Mouse (Mus musculus): ENCODE results near the gene Vasp. TPM values are rescaled to one million over a fixed set of nuclear protein-coding genes. Genes with fewer than 3 reads are reported as not detected.

Gene Vasp
- 62.3 and 65.6 TPM in 2 replicates for polyA plus RNA-seq (2014; fragmentation: Nextera tagmentation; extraction: Ambion mirVana)

DNA sequence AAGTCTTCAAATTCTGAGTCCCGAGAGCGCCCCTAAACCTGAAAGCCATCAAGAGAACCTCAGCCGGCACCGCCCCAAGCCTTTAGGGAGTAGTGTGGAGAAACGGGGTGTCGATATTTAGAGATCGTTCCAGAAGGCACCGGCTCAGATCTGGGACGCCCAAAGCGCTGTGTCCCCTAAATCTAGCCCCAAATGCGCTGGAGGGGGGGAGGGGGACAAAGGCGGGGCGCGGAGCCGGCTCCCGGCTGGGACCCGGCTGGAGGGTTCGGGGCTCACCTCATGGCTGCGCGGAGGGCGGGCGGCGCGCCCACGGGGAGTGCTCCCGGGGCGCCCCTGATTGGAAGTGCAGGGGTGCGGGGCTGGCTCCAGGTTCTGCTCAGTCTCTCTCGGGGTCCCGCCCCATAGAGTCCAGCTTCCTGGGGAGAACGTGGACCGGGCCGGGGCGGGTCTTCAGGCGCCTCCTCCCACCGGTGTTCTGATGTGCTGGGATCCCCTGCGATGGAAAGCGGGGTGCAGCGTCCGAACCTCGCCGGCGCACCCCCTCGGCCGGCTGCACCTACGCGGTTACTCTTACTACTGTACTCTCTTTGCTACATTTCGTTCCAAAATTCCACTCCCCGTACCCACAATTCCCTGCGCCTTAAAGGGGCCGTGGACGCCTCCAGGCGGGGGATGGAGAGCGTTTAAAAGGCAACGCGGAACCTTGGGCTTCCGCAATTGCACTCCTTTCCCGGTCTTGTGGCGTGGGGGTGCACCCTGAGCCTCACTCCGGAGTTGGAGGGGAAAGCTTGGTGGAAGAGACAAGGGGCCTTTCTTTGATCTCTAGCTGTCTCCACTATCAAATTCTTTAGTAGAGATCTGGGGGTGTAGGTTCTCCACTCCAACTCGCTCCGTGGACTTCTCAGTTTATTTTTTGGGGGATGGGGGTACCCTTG, at the start of gene Vasp:
Vasp (minus strand) TSS at position 580 of the 935 bp plus-strand sequence.
- Histone ChIP-seq H3K9ac (ENCODE audit: low read length) (peak within 1 kb of the TSS; percentile 70), H3K4me2 (ENCODE audit: low read depth, severe bottlenecking) (peak within 1 kb of the TSS; percentile 99), H3K27ac (replicated peaks; ENCODE audit: low read depth, low read length) (peak within 1 kb of the TSS; percentile 70), H3K9me3 (ENCODE audit: control insufficient read depth, low read length) (no peaks in the 10 kb centered on the region), H3K4me3 (ENCODE audit: low read depth, low read length) (peak within 1 kb of the TSS; percentile 89), H3K27me3 (ENCODE audit: control insufficient read depth, insufficient read depth, low read length) (no peaks in the 10 kb centered on the region), H3K36me3 (ENCODE audit: control insufficient read depth, insufficient read depth, low read length) (no peaks in the 10 kb centered on the region), H3K4me1 (ENCODE audit: control insufficient read depth, insufficient read depth, low read length) (peaks cover 19% of the 10 kb centered on the region)
- DNase-seq (ENCODE audit: low spot score) (peak; percentile 89), ATAC-seq (ENCODE audit: insufficient number of reproducible peaks, low FRiP score, low TSS enrichment, low read depth) (peak; percentile 39)
- under 1% methylated on average over 62 of the region's 62 CpGs for WGBS

- no peak for DNase-seq (ENCODE audit: low spot score)
- peaks cover 9% of the 10 kb centered on the region; the same call in 1 of the 2 replicates for H3K27me3 ChIP-seq (ENCODE audit: control insufficient read depth, insufficient read depth, low read length)
- H3K9ac ChIP-seq (ENCODE audit: low read length) = no peak overlapping the region
- 0 out of 2 replicates have a peak, but pooled peaks cover 7% of the 10 kb centered on the region for H3K4me1 ChIP-seq (ENCODE audit: control insufficient read depth, insufficient read depth, low read length)
- peak overlapping the region; percentile 83; the same call in 1 of the 2 replicates for H3K4me2 ChIP-seq (ENCODE audit: low read depth, severe bottlenecking)
- no peak overlapping the region; the same call in 1 of the 2 replicates for H3K4me3 ChIP-seq (ENCODE audit: low read depth, low read length)
- WGBS = 40% methylated on average over 7 of the region's 7 CpGs
- H3K9me3 ChIP-seq (ENCODE audit: control insufficient read depth, low read length) = no peaks in the 10 kb centered on the region
- H3K27ac ChIP-seq (replicated peaks; ENCODE audit: low read depth, low read length) = no peak overlapping the region
- no peaks in the 10 kb centered on the region for H3K36me3 ChIP-seq (ENCODE audit: control insufficient read depth, insufficient read depth, low read length)
- ATAC-seq (ENCODE audit: insufficient number of reproducible peaks, low FRiP score, low TSS enrichment, low read depth) = no peak
Observed at GRCm38 (mm10) chr7:19320637-19321036, 49.0 kb upstream of the Vasp start.

- ATAC-seq (ENCODE audit: insufficient number of reproducible peaks, low FRiP score, low TSS enrichment, low read depth) (peak; percentile 85), DNase-seq (ENCODE audit: low spot score) (peak; percentile 98)
- no peak overlapping the region for H3K27ac ChIP-seq (replicated peaks; ENCODE audit: low read depth, low read length)
- peak overlapping the region; percentile 34 for H3K4me3 ChIP-seq (ENCODE audit: low read depth, low read length)
- H3K27me3 ChIP-seq (ENCODE audit: control insufficient read depth, insufficient read depth, low read length) = peaks cover 9% of the 10 kb centered on the region; the same call in 1 of the 2 replicates
- 1% methylated on average over 41 of the region's 41 CpGs for WGBS
- H3K36me3 ChIP-seq (ENCODE audit: control insufficient read depth, insufficient read depth, low read length) = no peaks in the 10 kb centered on the region
- H3K9ac ChIP-seq (ENCODE audit: low read length) = peak overlapping the region; percentile 57
- H3K9me3 ChIP-seq (ENCODE audit: control insufficient read depth, low read length) = no peaks in the 10 kb centered on the region
- peak overlapping the region; percentile 83 for H3K4me2 ChIP-seq (ENCODE audit: low read depth, severe bottlenecking)
- H3K4me1 ChIP-seq (ENCODE audit: control insufficient read depth, insufficient read depth, low read length) = 0 out of 2 replicates have a peak, but pooled peaks cover 7% of the 10 kb centered on the region
Observed at GRCm38 (mm10) chr7:19319906-19320305, 48.3 kb upstream of the Vasp start.

DNA sequence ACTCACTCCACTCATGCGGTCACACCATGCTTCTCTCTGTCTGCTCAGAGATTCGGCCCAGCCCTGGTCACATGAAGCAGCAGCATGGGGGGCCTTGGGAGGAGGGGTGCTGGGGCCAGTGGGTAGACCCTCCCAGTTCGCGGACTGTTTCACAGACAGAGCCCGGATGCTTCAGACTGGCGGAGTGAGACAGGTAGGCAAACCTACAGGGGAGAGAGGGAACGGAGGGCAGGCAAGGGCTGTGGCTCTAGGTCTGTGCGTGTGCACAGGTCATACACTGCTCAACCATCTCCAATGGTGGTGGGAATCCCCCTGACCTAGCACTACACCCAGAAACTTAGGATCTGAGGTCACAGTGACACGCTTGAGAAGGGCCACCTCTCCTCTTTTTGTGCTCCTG, 47.8 kb upstream of the Vasp start:
- DNase-seq (ENCODE audit: low spot score) (no peak), ATAC-seq (ENCODE audit: insufficient number of reproducible peaks, low FRiP score, low TSS enrichment, low read depth) (peak; percentile 67; the same call in 1 of the 2 replicates)
- Histone ChIP-seq H3K4me3 (ENCODE audit: low read depth, low read length) (peak overlapping the region; percentile 34), H3K9me3 (ENCODE audit: control insufficient read depth, low read length) (no peaks in the 10 kb centered on the region), H3K4me1 (ENCODE audit: control insufficient read depth, insufficient read depth, low read length) (0 out of 2 replicates have a peak, but pooled peaks cover 7% of the 10 kb centered on the region), H3K27ac (replicated peaks; ENCODE audit: low read depth, low read length) (no peak overlapping the region), H3K36me3 (ENCODE audit: control insufficient read depth, insufficient read depth, low read length) (no peaks in the 10 kb centered on the region), H3K27me3 (ENCODE audit: control insufficient read depth, insufficient read depth, low read length) (peaks cover 9% of the 10 kb centered on the region; the same call in 1 of the 2 replicates), H3K4me2 (ENCODE audit: low read depth, severe bottlenecking) (peak overlapping the region; percentile 83), H3K9ac (ENCODE audit: low read length) (peak overlapping the region; percentile 57)
- 13% methylated on average over 9 of the region's 9 CpGs for WGBS

GRCm38 (mm10) chr7:19318676-19319075, 47.1 kb upstream of the Vasp start:
- WGBS = 82% methylated on average over 7 of the region's 7 CpGs
- Histone ChIP-seq H3K9ac (ENCODE audit: low read length) (no peak overlapping the region), H3K27me3 (ENCODE audit: control insufficient read depth, insufficient read depth, low read length) (peaks cover 9% of the 10 kb centered on the region; the same call in 1 of the 2 replicates), H3K4me2 (ENCODE audit: low read depth, severe bottlenecking) (no peak overlapping the region), H3K4me3 (ENCODE audit: low read depth, low read length) (no peak overlapping the region), H3K9me3 (ENCODE audit: control insufficient read depth, low read length) (no peaks in the 10 kb centered on the region), H3K4me1 (ENCODE audit: control insufficient read depth, insufficient read depth, low read length) (0 out of 2 replicates have a peak, but pooled peaks cover 7% of the 10 kb centered on the region), H3K36me3 (ENCODE audit: control insufficient read depth, insufficient read depth, low read length) (no peaks in the 10 kb centered on the region), H3K27ac (replicated peaks; ENCODE audit: low read depth, low read length) (no peak overlapping the region)
- DNase-seq (ENCODE audit: low spot score) (no peak), ATAC-seq (ENCODE audit: insufficient number of reproducible peaks, low FRiP score, low TSS enrichment, low read depth) (no peak)

DNA sequence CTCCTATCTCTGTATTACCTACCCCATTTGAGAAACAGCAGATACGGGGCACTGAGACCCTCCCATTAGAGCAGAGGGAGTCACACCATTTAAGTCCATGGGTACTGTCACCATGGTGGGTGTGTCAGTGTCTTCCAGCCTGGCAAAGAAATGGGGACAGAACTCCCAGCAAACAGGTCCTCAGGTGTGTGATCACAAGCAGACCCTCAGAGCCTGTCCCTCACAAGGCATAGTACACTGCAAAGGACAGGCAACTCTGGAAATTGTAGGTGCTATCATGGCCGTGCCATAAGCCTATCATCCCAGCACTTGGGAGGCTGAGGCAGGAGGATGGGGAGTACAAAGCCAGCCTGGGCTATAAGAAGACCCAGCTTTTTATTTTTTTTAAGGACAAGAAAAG, 46.6 kb upstream of the Vasp start:
- Histone ChIP-seq H3K4me3 (ENCODE audit: low read depth, low read length) (no peak overlapping the region), H3K27me3 (ENCODE audit: control insufficient read depth, insufficient read depth, low read length) (peaks cover 9% of the 10 kb centered on the region; the same call in 1 of the 2 replicates), H3K4me1 (ENCODE audit: control insufficient read depth, insufficient read depth, low read length) (0 out of 2 replicates have a peak, but pooled peaks cover 7% of the 10 kb centered on the region), H3K9me3 (ENCODE audit: control insufficient read depth, low read length) (no peaks in the 10 kb centered on the region), H3K27ac (replicated peaks; ENCODE audit: low read depth, low read length) (no peak overlapping the region), H3K4me2 (ENCODE audit: low read depth, severe bottlenecking) (no peak overlapping the region), H3K9ac (ENCODE audit: low read length) (no peak overlapping the region), H3K36me3 (ENCODE audit: control insufficient read depth, insufficient read depth, low read length) (no peaks in the 10 kb centered on the region)
- 60% methylated on average over 2 of the region's 2 CpGs for WGBS
- no peak for ATAC-seq (ENCODE audit: insufficient number of reproducible peaks, low FRiP score, low TSS enrichment, low read depth)
- no peak for DNase-seq (ENCODE audit: low spot score)

DNA sequence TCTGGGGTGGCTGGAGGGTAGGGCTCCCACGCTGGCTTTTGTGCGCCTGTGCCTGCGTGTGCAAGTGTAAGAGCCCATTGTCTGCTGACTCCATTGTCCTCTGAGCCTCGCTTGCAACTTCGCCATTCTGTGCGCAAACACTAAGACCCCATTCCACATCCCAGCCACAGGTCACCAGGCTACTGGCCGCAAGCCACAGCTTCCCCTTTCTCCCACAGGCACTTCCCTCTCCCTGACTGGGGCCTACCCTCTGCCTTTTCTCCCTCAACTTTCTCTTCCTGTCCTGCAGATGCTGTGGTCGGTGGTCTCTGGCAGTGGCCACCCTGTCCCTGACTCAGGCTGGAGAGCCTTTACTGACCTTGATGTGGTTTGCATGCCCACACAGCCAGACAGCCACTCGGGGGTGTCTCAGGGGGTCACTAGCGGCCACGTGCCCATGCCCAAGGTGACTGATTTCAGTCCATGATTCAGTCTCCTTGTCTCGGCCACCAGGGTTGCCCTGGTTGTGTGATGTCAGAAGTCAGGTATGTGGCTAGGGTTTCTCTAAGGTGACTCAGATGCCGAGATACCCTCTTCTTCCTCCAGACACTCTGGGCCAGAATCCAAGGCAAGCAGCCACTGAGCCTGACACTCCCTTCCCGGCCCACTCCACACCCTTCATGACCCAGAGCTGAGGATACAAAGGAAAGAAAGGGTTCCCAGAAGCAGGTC, 45.0 kb upstream of the Vasp start:
- WGBS = 61% methylated on average over 14 of the region's 14 CpGs
- Histone ChIP-seq H3K4me1 (ENCODE audit: control insufficient read depth, insufficient read depth, low read length) (0 out of 2 replicates have a peak, but pooled peaks cover 7% of the 10 kb centered on the region), H3K36me3 (ENCODE audit: control insufficient read depth, insufficient read depth, low read length) (no peaks in the 10 kb centered on the region), H3K27me3 (ENCODE audit: control insufficient read depth, insufficient read depth, low read length) (0 out of 2 replicates have a peak, but pooled peaks cover 4% of the 10 kb centered on the region), H3K27ac (replicated peaks; ENCODE audit: low read depth, low read length) (no peak overlapping the region; the same call in 1 of the 2 replicates), H3K4me2 (ENCODE audit: low read depth, severe bottlenecking) (no peak overlapping the region), H3K9ac (ENCODE audit: low read length) (no peak overlapping the region; the same call in 1 of the 2 replicates), H3K9me3 (ENCODE audit: control insufficient read depth, low read length) (no peaks in the 10 kb centered on the region), H3K4me3 (ENCODE audit: low read depth, low read length) (no peak overlapping the region)
- ATAC-seq (ENCODE audit: insufficient number of reproducible peaks, low FRiP score, low TSS enrichment, low read depth) = no peak
- no peak for DNase-seq (ENCODE audit: low spot score)

- ATAC-seq (ENCODE audit: insufficient number of reproducible peaks, low FRiP score, low TSS enrichment, low read depth) (no peak), DNase-seq (ENCODE audit: low spot score) (no peak)
- 0 out of 2 replicates have a peak overlapping the region, but pooled peaks have one; percentile 7 for H3K9ac ChIP-seq (ENCODE audit: low read length)
- H3K27ac ChIP-seq (replicated peaks; ENCODE audit: low read depth, low read length) = no peak overlapping the region
- H3K9me3 ChIP-seq (ENCODE audit: control insufficient read depth, low read length) = no peaks in the 10 kb centered on the region
- no peaks in the 10 kb centered on the region for H3K27me3 ChIP-seq (ENCODE audit: control insufficient read depth, insufficient read depth, low read length)
- 55% methylated on average over 5 of the region's 5 CpGs for WGBS
- peaks cover 6% of the 10 kb centered on the region for H3K4me1 ChIP-seq (ENCODE audit: control insufficient read depth, insufficient read depth, low read length)
- no peaks in the 10 kb centered on the region for H3K36me3 ChIP-seq (ENCODE audit: control insufficient read depth, insufficient read depth, low read length)
- H3K4me3 ChIP-seq (ENCODE audit: low read depth, low read length) = no peak overlapping the region
- H3K4me2 ChIP-seq (ENCODE audit: low read depth, severe bottlenecking) = no peak overlapping the region
Observed at GRCm38 (mm10) chr7:19314033-19314432, 42.4 kb upstream of the Vasp start.
